Mouse (Mus musculus): Measurements from ENCODE around the gene Agap3. TPM values are rescaled to one million over a fixed set of nuclear protein-coding genes. Genes with fewer than 3 reads are reported as not detected.
A peak's percentile ranks its signal among the peaks of the same experiment; 100 is the strongest.

Gene Agap3
- polyA plus RNA-seq, 1 experiment, result 44.7 TPM

DNA sequence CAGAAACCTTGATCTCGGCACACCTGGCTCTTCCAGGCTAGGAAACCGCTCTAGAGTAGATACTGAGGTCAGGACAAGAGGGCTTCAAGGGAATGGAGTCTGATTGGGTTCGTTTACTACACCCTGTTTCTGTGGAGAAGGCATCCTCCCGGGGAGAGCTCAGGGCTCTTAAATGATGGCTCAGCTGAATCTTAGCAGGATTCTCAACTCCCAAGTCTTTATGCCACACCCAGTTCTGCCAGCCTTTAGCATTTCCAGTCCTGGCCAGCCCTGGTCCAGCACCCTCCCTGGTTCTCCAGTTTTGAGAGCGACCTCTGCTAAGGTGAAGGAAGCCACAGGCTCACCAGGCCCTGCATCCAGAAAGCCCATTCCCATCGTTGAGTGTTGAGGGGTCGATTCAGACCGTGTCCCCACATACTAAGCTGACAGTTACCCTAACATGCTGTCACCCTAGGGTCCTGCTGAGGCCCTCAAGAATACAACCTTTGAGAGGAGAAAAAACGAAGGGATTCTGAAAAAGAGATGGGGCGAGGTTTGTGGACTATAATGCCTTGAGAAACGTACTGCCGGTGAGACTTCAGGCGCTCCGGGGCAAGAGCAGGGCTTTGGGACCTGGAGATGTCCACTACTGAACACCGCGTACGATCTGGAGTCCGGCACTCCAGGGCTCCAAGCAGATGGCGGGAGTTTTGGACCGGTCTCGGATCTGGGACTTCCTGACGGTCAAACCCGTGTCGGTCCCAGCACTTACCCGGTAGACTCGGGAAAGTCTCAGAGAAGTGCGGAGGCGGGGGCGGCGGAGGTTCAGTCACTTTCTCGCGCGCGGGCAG is 73.6 kb downstream of the Agap3 start:
- H3K4me1 ChIP-seq (ENCODE audit: control insufficient read depth, insufficient read depth, insufficient read length), result no peaks in the 10 kb centered on the region; the same call in 1 of the 2 replicates
- no peaks in the 10 kb centered on the region for H3K36me3 ChIP-seq (ENCODE audit: control insufficient read depth, insufficient read depth, low read length)
- H3K27ac ChIP-seq (ENCODE audit: insufficient read depth, low read length), result no peak overlapping the region
- H3K27me3 ChIP-seq (ENCODE audit: control insufficient read depth, insufficient read depth, low read length), result peaks cover 28% of the 10 kb centered on the region
- WGBS, result 9% methylated on average over 34 of the region's 34 CpGs
- no peak for TF ChIP-seq CTCF (IDR thresholded peaks at IDR 0.05; ENCODE audit: extremely low read depth, insufficient read depth, insufficient read length, insufficient replicate concordance)
- TF ChIP-seq POLR2A (IDR thresholded peaks at IDR 0.05; ENCODE audit: low read depth, low read length), result no peak
- DNase-seq (ENCODE audit: low read depth in 1 of 2, low spot score in 2 of 2), result no peak
- no peak overlapping the region; the same call in 1 of the 2 replicates for H3K4me3 ChIP-seq (ENCODE audit: extremely low read depth, insufficient read depth, insufficient read length)

DNA sequence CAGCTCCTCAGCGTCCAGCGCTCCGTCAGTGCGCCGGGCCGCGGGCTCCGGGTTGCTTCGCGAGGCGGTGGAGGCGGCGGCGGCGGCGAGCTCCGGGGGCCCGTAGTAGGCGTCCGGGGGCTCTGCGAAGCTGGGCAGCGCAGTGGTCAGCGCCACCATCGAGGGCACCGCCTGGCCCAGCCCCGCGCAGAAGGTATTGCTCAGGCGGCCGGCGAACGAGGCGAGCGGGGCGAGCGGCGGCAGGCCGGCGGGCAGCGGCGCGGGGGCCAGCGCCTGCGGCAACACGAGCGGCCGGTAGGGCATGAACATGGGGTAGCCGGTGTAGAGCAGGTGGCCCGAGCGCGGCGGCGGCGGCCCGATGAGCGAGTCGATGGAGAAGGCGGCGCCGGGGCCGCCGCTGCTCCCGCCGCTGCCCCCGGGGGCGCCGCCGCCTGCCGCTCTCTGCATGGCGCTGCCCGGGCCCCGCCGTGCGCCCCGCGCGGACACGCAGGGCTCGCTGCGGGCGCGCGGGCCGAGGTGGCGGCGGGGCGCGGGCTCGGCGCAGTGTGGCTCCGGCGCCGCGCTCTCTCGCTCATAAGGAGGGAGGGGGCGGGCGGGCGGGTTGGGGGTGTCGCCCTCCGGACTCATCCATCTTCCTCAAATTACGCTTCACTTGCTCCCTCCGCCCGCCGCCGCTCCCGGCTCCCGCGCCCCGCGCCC is 74.4 kb downstream of the Agap3 start:
- 1% methylated on average over 89 of the region's 109 CpGs for WGBS
- Histone ChIP-seq H3K27ac (ENCODE audit: insufficient read depth, low read length) (no peak overlapping the region), H3K4me1 (ENCODE audit: control insufficient read depth, insufficient read depth, insufficient read length) (no peaks in the 10 kb centered on the region; the same call in 1 of the 2 replicates), H3K36me3 (ENCODE audit: control insufficient read depth, insufficient read depth, low read length) (no peaks in the 10 kb centered on the region), H3K4me3 (ENCODE audit: extremely low read depth, insufficient read depth, insufficient read length) (no peak overlapping the region; the same call in 1 of the 2 replicates), H3K27me3 (ENCODE audit: control insufficient read depth, insufficient read depth, low read length) (peaks cover 28% of the 10 kb centered on the region)
- no peak for DNase-seq (ENCODE audit: low read depth in 1 of 2, low spot score in 2 of 2)
- TF ChIP-seq CTCF (IDR thresholded peaks at IDR 0.05; ENCODE audit: extremely low read depth, insufficient read depth, insufficient read length, insufficient replicate concordance) (no peak), POLR2A (IDR thresholded peaks at IDR 0.05; ENCODE audit: low read depth, low read length) (no peak)

DNA sequence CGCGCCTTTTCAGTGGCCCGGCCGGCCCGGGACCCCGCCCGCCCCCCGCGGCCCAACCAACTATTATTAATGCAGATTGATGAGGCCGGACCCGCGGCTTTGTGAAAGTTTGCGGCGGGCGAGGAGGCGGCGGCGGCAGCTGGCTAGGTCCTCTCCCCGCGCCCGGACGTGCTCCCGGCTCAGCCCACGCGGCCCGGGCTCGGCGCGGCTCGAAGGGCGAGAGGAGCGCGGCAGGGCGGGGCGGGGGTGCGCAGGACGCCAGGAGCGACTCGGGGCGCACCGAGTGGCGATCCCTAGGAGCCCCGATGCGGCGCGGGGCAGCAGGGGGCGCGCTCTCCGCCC is 74.9 kb downstream of the Agap3 start, which contains the start of gene Gbx1:
TSS of gene Gbx1 (minus strand) at position 314 of the 342 bp plus-strand sequence.
- H3K36me3 ChIP-seq (ENCODE audit: control insufficient read depth, insufficient read depth, low read length), result no peaks in the 10 kb centered on the region
- peaks cover 28% of the 10 kb centered on the region for H3K27me3 ChIP-seq (ENCODE audit: control insufficient read depth, insufficient read depth, low read length)
- no peaks in the 10 kb centered on the region; the same call in 1 of the 2 replicates for H3K4me1 ChIP-seq (ENCODE audit: control insufficient read depth, insufficient read depth, insufficient read length)
- no peak for TF ChIP-seq POLR2A (IDR thresholded peaks at IDR 0.05; ENCODE audit: low read depth, low read length)
- TF ChIP-seq CTCF (IDR thresholded peaks at IDR 0.05; ENCODE audit: extremely low read depth, insufficient read depth, insufficient read length, insufficient replicate concordance), result no peak
- H3K27ac ChIP-seq (ENCODE audit: insufficient read depth, low read length), result no peak within 1 kb of the TSS
- DNase-seq (ENCODE audit: low read depth in 1 of 2, low spot score in 2 of 2), result no peak
- WGBS, result 2% methylated on average over 49 of the region's 49 CpGs
- peak within 1 kb of the TSS; percentile 3; the same call in 1 of the 2 replicates for H3K4me3 ChIP-seq (ENCODE audit: extremely low read depth, insufficient read depth, insufficient read length)

DNA sequence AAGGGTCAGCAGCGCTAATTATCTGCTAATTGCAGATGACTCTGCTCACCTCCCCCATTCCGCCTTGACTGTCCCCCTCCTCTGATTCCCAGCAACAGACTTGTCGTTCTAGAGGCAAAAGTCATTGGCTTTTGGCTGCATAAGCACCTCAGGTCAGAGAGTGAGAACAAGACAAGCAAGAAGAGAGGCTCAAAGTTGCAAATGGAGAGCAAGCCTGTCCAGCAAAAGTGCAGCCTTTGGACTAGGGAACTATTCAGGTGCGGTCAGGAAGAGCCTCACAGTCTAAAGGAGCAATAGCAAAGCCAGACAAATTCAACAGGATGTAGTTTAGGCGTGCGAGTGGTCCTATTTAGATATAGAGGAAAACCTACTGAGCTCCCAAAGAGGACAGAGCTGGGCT is 75.8 kb downstream of the Agap3 start:
- peaks cover 28% of the 10 kb centered on the region for H3K27me3 ChIP-seq (ENCODE audit: control insufficient read depth, insufficient read depth, low read length)
- WGBS, result 24% methylated on average over 6 of the region's 6 CpGs
- H3K4me1 ChIP-seq (ENCODE audit: control insufficient read depth, insufficient read depth, insufficient read length), result no peaks in the 10 kb centered on the region; the same call in 1 of the 2 replicates
- H3K36me3 ChIP-seq (ENCODE audit: control insufficient read depth, insufficient read depth, low read length), result no peaks in the 10 kb centered on the region
- no peak for TF ChIP-seq POLR2A (IDR thresholded peaks at IDR 0.05; ENCODE audit: low read depth, low read length)
- no peak for TF ChIP-seq CTCF (IDR thresholded peaks at IDR 0.05; ENCODE audit: extremely low read depth, insufficient read depth, insufficient read length, insufficient replicate concordance)
- no peak overlapping the region for H3K4me3 ChIP-seq (ENCODE audit: extremely low read depth, insufficient read depth, insufficient read length)
- no peak for DNase-seq (ENCODE audit: low read depth in 1 of 2, low spot score in 2 of 2)
- H3K27ac ChIP-seq (ENCODE audit: insufficient read depth, low read length), result no peak overlapping the region

DNA sequence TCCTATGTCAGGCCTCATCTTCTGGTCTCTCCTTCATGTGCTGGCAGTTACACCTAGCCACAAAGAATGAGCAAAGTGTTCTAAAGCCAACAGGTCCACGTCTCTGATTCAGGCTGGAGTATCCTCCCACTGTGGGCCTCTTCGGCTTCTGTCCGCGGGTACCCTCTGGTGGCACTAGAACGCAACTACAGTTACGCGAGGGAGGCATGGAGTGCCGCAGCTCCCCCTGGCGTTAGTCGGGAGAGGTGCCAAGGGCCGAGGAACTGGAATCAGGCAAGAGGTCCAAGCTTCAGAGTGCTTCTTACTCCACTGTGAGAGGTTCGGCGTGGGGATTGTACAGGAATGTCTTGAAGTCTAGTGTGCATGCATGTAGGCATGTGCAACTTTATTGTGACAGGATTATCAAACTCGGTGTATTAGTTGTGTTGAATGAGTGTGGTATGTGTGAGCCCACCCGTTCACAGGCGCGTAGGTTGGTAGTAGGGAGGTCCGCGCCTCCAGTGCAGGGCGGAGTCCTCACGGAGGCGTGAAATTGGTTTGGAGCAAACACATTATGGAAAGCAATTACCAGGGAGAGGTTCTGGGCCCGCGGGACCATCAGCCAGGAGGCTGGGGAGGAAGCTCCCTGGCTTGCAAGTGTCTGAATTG is 78.2 kb downstream of the Agap3 start:
- no peak for TF ChIP-seq POLR2A (IDR thresholded peaks at IDR 0.05; ENCODE audit: low read depth, low read length)
- peak; percentile 100 for TF ChIP-seq CTCF (IDR thresholded peaks at IDR 0.05; ENCODE audit: extremely low read depth, insufficient read depth, insufficient read length, insufficient replicate concordance)
- H3K27ac ChIP-seq (ENCODE audit: insufficient read depth, low read length), result no peak overlapping the region
- no peaks in the 10 kb centered on the region; the same call in 1 of the 2 replicates for H3K4me1 ChIP-seq (ENCODE audit: control insufficient read depth, insufficient read depth, insufficient read length)
- DNase-seq (ENCODE audit: low read depth in 1 of 2, low spot score in 2 of 2), result peak; percentile 55 to 83
- no peak overlapping the region for H3K4me3 ChIP-seq (ENCODE audit: extremely low read depth, insufficient read depth, insufficient read length)
- no peaks in the 10 kb centered on the region for H3K36me3 ChIP-seq (ENCODE audit: control insufficient read depth, insufficient read depth, low read length)
- H3K27me3 ChIP-seq (ENCODE audit: control insufficient read depth, insufficient read depth, low read length), result peaks cover 19% of the 10 kb centered on the region
- 21% methylated on average over 24 of the region's 24 CpGs for WGBS

DNA sequence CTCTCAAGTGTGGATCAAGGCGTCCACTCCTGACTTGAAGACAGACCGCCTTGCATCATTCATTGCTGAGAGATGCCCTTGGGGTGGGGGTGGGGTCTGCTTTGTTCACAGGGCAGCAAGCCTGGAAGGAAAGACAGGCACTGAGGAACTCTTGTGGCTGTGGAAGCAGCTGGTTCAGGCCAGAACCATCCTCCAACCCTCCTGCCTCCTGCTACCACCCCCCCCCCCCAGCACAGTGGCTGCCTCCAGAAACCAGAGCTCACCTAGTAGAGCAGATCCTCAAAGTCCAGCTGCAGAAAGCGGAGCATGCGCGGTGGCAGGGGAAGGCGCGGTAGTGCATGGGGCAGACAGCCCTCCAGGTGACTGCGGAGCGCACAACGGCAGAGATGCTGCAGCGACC is 81.4 kb downstream of the Agap3 start:
- H3K4me1 ChIP-seq (ENCODE audit: control insufficient read depth, insufficient read depth, insufficient read length), result no peaks in the 10 kb centered on the region
- no peak overlapping the region for H3K4me3 ChIP-seq (ENCODE audit: extremely low read depth, insufficient read depth, insufficient read length)
- 78% methylated on average over 11 of the region's 11 CpGs for WGBS
- TF ChIP-seq CTCF (IDR thresholded peaks at IDR 0.05; ENCODE audit: extremely low read depth, insufficient read depth, insufficient read length, insufficient replicate concordance), result no peak
- no peak for TF ChIP-seq POLR2A (IDR thresholded peaks at IDR 0.05; ENCODE audit: low read depth, low read length)
- DNase-seq (ENCODE audit: low read depth in 1 of 2, low spot score in 2 of 2), result no peak
- H3K27ac ChIP-seq (ENCODE audit: insufficient read depth, low read length), result no peak overlapping the region
- H3K36me3 ChIP-seq (ENCODE audit: control insufficient read depth, insufficient read depth, low read length), result no peaks in the 10 kb centered on the region
- no peaks in the 10 kb centered on the region; the same call in 1 of the 2 replicates for H3K27me3 ChIP-seq (ENCODE audit: control insufficient read depth, insufficient read depth, low read length)
